Mouse (Mus musculus): ENCODE results near the gene Fbxo31. TPM values are rescaled to one million over a fixed set of nuclear protein-coding genes. Genes with fewer than 3 reads are reported as not detected.

The Fbxo31 gene
- total and polyA plus RNA-seq, 3 experiments, result 16.0 to 35.3 TPM; not detected in 1

DNA sequence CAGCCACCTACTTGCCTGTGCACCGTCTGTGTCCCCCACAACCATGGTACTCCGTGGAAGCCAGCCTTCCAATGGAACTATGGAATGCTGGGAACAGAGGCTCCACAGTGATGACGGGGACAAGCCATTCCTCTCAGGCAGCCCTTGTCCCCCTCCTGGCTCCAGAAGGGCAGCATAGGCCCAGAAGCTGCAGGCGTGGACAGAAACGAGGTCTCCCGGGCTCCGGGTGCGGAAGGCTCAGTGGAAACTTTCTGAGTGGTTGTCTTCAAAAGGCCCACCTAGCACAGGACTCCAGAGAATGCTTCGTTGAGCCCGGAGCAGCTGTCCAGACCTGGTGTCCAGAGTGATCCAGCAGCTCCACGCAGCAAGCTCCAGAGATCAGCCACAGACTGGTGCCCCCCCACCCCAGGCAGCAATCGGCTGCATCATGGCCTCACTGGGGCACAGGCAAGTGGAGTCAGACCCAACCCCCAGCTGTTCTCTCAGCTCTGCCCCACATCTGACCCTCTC lies 34.3 kb downstream of the Fbxo31 start, which contains the start of gene 1700018B08Rik:
Gene 1700018B08Rik, minus strand, starts transcription at position 45 of the 510 bp plus-strand sequence.
- H3K27ac ChIP-seq (ENCODE audit: control insufficient read depth, low read depth, low read length), result no peak within 1 kb of the TSS
- H3K4me1 ChIP-seq (ENCODE audit: control insufficient read depth in 1 of 2, insufficient read depth in 2 of 2, low read length in 2 of 2), result no peaks in the 10 kb centered on the region
- H3K79me2 ChIP-seq (ENCODE audit: control insufficient read depth, insufficient read depth, low read length, poor library complexity), result no peaks in the 10 kb centered on the region
- no peaks in the 10 kb centered on the region for H3K36me3 ChIP-seq (ENCODE audit: control insufficient read depth in 1 of 2, insufficient read depth in 2 of 2, low read length in 2 of 2)
- no peaks in the 10 kb centered on the region for H3K27me3 ChIP-seq (ENCODE audit: control insufficient read depth in 1 of 2, insufficient read depth in 2 of 2, low read length in 2 of 2)
- H3K9me3 ChIP-seq (replicated peaks; ENCODE audit: insufficient read depth, low read length), result no peaks in the 10 kb centered on the region
- TF ChIP-seq TBP (IDR thresholded peaks at IDR 0.05; ENCODE audit: low read depth, low read length) (no peak), GABPA (IDR thresholded peaks at IDR 0.05; ENCODE audit: low read depth, low read length) (no peak), SMC3 (IDR thresholded peaks at IDR 0.05; ENCODE audit: low read depth, low read length) (no peak), ETS1 (IDR thresholded peaks at IDR 0.05; ENCODE audit: low read depth, low read length) (no peak), E2F4 (IDR thresholded peaks at IDR 0.05; ENCODE audit: borderline replicate concordance, low read depth, low read length) (no peak), ZKSCAN1 (IDR thresholded peaks at IDR 0.05; ENCODE audit: low read depth, low read length) (no peak), SIN3A (IDR thresholded peaks at IDR 0.05; ENCODE audit: low read length) (no peak), BHLHE40 (IDR thresholded peaks at IDR 0.05; ENCODE audit: borderline replicate concordance, low read depth, low read length) (no peak), RAD21 (IDR thresholded peaks at IDR 0.05; ENCODE audit: low read depth, low read length) (no peak), NELFE (IDR thresholded peaks at IDR 0.05; ENCODE audit: low read depth, low read length) (no peak), JUND (IDR thresholded peaks at IDR 0.05; ENCODE audit: low read depth, low read length) (no peak), MYB (IDR thresholded peaks at IDR 0.05; ENCODE audit: low read depth, low read length) (no peak), MEF2A (IDR thresholded peaks at IDR 0.05; ENCODE audit: extremely low read depth, insufficient replicate concordance, low read depth, low read length, poor library complexity, severe bottlenecking) (no peak), ZC3H11A (IDR thresholded peaks at IDR 0.05; ENCODE audit: low read depth, low read length) (no peak), EP300 (IDR thresholded peaks at IDR 0.05; ENCODE audit: low read depth in 1 of 2, low read length in 2 of 2) (no peak), UBTF (IDR thresholded peaks at IDR 0.05; ENCODE audit: borderline replicate concordance, insufficient read depth, low read depth, low read length) (no peak), NRF1 (IDR thresholded peaks at IDR 0.05; ENCODE audit: insufficient read depth, low read depth, low read length, poor library complexity, severe bottlenecking) (no peak), MAFK (IDR thresholded peaks at IDR 0.05; ENCODE audit: borderline replicate concordance, low read depth, low read length) (no peak), POLR2AphosphoS5 (IDR thresholded peaks at IDR 0.05; ENCODE audit: borderline replicate concordance, low read depth, low read length) (no peak)
- no peak within 1 kb of the TSS for H3K9ac ChIP-seq (ENCODE audit: control insufficient read depth, low read depth, low read length, poor library complexity, severe bottlenecking)
- no peak within 1 kb of the TSS for H3K4me3 ChIP-seq (ENCODE audit: control insufficient read depth in 1 of 2, insufficient read depth in 1 of 2, low read depth in 2 of 2, low read length in 2 of 2)
- no peak for DNase-seq (ENCODE audit: low read depth, low spot score)

DNA sequence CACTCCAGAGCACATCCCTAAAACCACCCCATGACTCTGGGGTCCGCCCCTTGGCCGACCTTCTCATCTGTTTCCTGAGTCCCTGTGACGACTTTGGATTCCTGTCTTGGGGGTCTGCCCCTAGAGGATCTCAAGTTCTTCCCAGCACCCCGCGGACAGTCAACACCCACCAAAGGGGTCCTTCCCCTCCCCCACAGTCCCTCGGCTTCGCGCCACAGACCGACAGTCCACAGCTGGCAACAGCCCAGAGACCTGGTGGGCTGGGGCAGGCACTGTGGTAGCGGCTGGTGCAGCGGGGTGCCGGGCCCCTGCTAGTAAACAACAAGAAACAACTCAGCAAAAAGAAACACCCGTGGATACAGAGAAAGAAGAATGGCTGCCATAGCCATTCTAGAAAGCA lies 35.7 kb downstream of the Fbxo31 start:
- DNase-seq (ENCODE audit: low read depth, low spot score), result no peak
- Histone ChIP-seq H3K4me3 (ENCODE audit: control insufficient read depth in 1 of 2, insufficient read depth in 1 of 2, low read depth in 2 of 2, low read length in 2 of 2) (no peak overlapping the region), H3K36me3 (ENCODE audit: control insufficient read depth in 1 of 2, insufficient read depth in 2 of 2, low read length in 2 of 2) (no peaks in the 10 kb centered on the region), H3K4me1 (ENCODE audit: control insufficient read depth in 1 of 2, insufficient read depth in 2 of 2, low read length in 2 of 2) (no peaks in the 10 kb centered on the region), H3K27me3 (ENCODE audit: control insufficient read depth in 1 of 2, insufficient read depth in 2 of 2, low read length in 2 of 2) (no peaks in the 10 kb centered on the region), H3K27ac (ENCODE audit: control insufficient read depth, low read depth, low read length) (no peak overlapping the region), H3K9ac (ENCODE audit: control insufficient read depth, low read depth, low read length, poor library complexity, severe bottlenecking) (no peak overlapping the region), H3K79me2 (ENCODE audit: control insufficient read depth, insufficient read depth, low read length, poor library complexity) (no peaks in the 10 kb centered on the region), H3K9me3 (replicated peaks; ENCODE audit: insufficient read depth, low read length) (no peaks in the 10 kb centered on the region)
- TF ChIP-seq MEF2A (IDR thresholded peaks at IDR 0.05; ENCODE audit: extremely low read depth, insufficient replicate concordance, low read depth, low read length, poor library complexity, severe bottlenecking) (no peak), JUND (IDR thresholded peaks at IDR 0.05; ENCODE audit: low read depth, low read length) (no peak), MYB (IDR thresholded peaks at IDR 0.05; ENCODE audit: low read depth, low read length) (no peak), HCFC1 (IDR thresholded peaks at IDR 0.05; ENCODE audit: low read depth, low read length) (no peak), ETS1 (IDR thresholded peaks at IDR 0.05; ENCODE audit: low read depth, low read length) (no peak), POLR2AphosphoS2 (IDR thresholded peaks at IDR 0.05; ENCODE audit: low read length) (no peak), CHD1 (IDR thresholded peaks at IDR 0.05; ENCODE audit: low read depth, low read length) (no peak), ELF1 (IDR thresholded peaks at IDR 0.05; ENCODE audit: low read depth, low read length) (no peak), MAX (IDR thresholded peaks at IDR 0.05; ENCODE audit: low read length) (no peak), ZKSCAN1 (IDR thresholded peaks at IDR 0.05; ENCODE audit: low read depth, low read length) (no peak), NRF1 (IDR thresholded peaks at IDR 0.05; ENCODE audit: insufficient read depth, low read depth, low read length, poor library complexity, severe bottlenecking) (no peak), MAFK (IDR thresholded peaks at IDR 0.05; ENCODE audit: borderline replicate concordance, low read depth, low read length) (no peak), CHD2 (IDR thresholded peaks at IDR 0.05; ENCODE audit: low read length) (no peak), NELFE (IDR thresholded peaks at IDR 0.05; ENCODE audit: low read depth, low read length) (no peak), TAL1 (IDR thresholded peaks at IDR 0.05; ENCODE audit: low read length) (no peak), MYC (IDR thresholded peaks at IDR 0.05; ENCODE audit: low read depth, low read length) (no peak), GABPA (IDR thresholded peaks at IDR 0.05; ENCODE audit: low read depth, low read length) (no peak), RAD21 (IDR thresholded peaks at IDR 0.05; ENCODE audit: low read depth, low read length) (no peak)

Data from MEL (cell line).